Mouse (Mus musculus): ENCODE data around the gene Tbc1d22b.

The Tbc1d22b gene

GRCm38 (mm10) chr17:29549543-29550428, at the start of gene Tbc1d22b, which contains the start of gene Gm17657:
Tbc1d22b (plus strand) TSS chr17:29549785.
Gm17657 (minus strand) TSS chr17:29549638.
- peaks cover 3% of the 10 kb centered on the region; the same call in 1 of the 2 replicates for H3K27me3 ChIP-seq (ENCODE audit: insufficient read depth, low read length)
- peaks cover 28% of the 10 kb centered on the region for H3K4me1 ChIP-seq (replicated peaks; ENCODE audit: low read depth, low read length)
- peak within 1 kb of the TSS; percentile 99 for H3K4me3 ChIP-seq (replicated peaks; ENCODE audit: low read length)
- H3K9me3 ChIP-seq (ENCODE audit: low read length): no peaks in the 10 kb centered on the region
- peaks cover 6% of the 10 kb centered on the region; the same call in 1 of the 2 replicates for H3K36me3 ChIP-seq (ENCODE audit: insufficient read depth, low read length)
- TF ChIP-seq NANOG (IDR thresholded peaks at IDR 0.05; ENCODE audit: borderline replicate concordance, low read length) (no peak), POU5F1 (IDR thresholded peaks at IDR 0.05; ENCODE audit: borderline replicate concordance, low read length) (no peak), CTCF (conservative IDR thresholded peaks at IDR 0.05; ENCODE audit: low read length) (no peak)

- no peak for TF ChIP-seq CTCF (conservative IDR thresholded peaks at IDR 0.05; ENCODE audit: low read length)
- TF ChIP-seq POU5F1 (IDR thresholded peaks at IDR 0.05; ENCODE audit: borderline replicate concordance, low read length): no peak
- TF ChIP-seq NANOG (IDR thresholded peaks at IDR 0.05; ENCODE audit: borderline replicate concordance, low read length): no peak
- peaks cover 2% of the 10 kb centered on the region; the same call in 1 of the 2 replicates for H3K27me3 ChIP-seq (ENCODE audit: insufficient read depth, low read length)
These were observed 49.3 kb upstream of the Tbc1d22b start for GRCm38 (mm10) chr17:29500243-29500740.

GRCm38 (mm10) chr17:29500802-29501469, 48.6 kb upstream of the Tbc1d22b start:
- H3K36me3 ChIP-seq (ENCODE audit: insufficient read depth, low read length): peaks cover 11% of the 10 kb centered on the region
- no peak for TF ChIP-seq CTCF (conservative IDR thresholded peaks at IDR 0.05; ENCODE audit: low read length)
- no peak for TF ChIP-seq POU5F1 (IDR thresholded peaks at IDR 0.05; ENCODE audit: borderline replicate concordance, low read length)
- no peak for TF ChIP-seq NANOG (IDR thresholded peaks at IDR 0.05; ENCODE audit: borderline replicate concordance, low read length)
- H3K4me3 ChIP-seq (replicated peaks; ENCODE audit: low read length): no peak overlapping the region

More at GRCm38 (mm10) chr17:29500243-29500740, 49.3 kb upstream of the Tbc1d22b start:
- Histone ChIP-seq H3K4me3 (replicated peaks; ENCODE audit: low read length) (no peak overlapping the region), H3K4me1 (replicated peaks; ENCODE audit: low read depth, low read length) (peaks cover 70% of the 10 kb centered on the region), H3K36me3 (ENCODE audit: insufficient read depth, low read length) (peaks cover 15% of the 10 kb centered on the region), H3K9me3 (ENCODE audit: low read length) (no peaks in the 10 kb centered on the region)

GRCm38 (mm10) chr17:29502005-29502668, 47.4 kb upstream of the Tbc1d22b start:
- no peak for TF ChIP-seq CTCF (conservative IDR thresholded peaks at IDR 0.05; ENCODE audit: low read length)
- TF ChIP-seq NANOG (IDR thresholded peaks at IDR 0.05; ENCODE audit: borderline replicate concordance, low read length): no peak
- TF ChIP-seq POU5F1 (IDR thresholded peaks at IDR 0.05; ENCODE audit: borderline replicate concordance, low read length): no peak
- Histone ChIP-seq H3K4me3 (replicated peaks; ENCODE audit: low read length) (no peak overlapping the region), H3K36me3 (ENCODE audit: insufficient read depth, low read length) (no peaks in the 10 kb centered on the region), H3K27me3 (ENCODE audit: insufficient read depth, low read length) (peaks cover 2% of the 10 kb centered on the region; the same call in 1 of the 2 replicates), H3K4me1 (replicated peaks; ENCODE audit: low read depth, low read length) (peaks cover 62% of the 10 kb centered on the region), H3K9me3 (ENCODE audit: low read length) (no peaks in the 10 kb centered on the region)

More at GRCm38 (mm10) chr17:29500802-29501469, 48.6 kb upstream of the Tbc1d22b start:
- Histone ChIP-seq H3K27me3 (ENCODE audit: insufficient read depth, low read length) (peaks cover 2% of the 10 kb centered on the region; the same call in 1 of the 2 replicates), H3K9me3 (ENCODE audit: low read length) (no peaks in the 10 kb centered on the region), H3K4me1 (replicated peaks; ENCODE audit: low read depth, low read length) (peaks cover 68% of the 10 kb centered on the region)

DNA sequence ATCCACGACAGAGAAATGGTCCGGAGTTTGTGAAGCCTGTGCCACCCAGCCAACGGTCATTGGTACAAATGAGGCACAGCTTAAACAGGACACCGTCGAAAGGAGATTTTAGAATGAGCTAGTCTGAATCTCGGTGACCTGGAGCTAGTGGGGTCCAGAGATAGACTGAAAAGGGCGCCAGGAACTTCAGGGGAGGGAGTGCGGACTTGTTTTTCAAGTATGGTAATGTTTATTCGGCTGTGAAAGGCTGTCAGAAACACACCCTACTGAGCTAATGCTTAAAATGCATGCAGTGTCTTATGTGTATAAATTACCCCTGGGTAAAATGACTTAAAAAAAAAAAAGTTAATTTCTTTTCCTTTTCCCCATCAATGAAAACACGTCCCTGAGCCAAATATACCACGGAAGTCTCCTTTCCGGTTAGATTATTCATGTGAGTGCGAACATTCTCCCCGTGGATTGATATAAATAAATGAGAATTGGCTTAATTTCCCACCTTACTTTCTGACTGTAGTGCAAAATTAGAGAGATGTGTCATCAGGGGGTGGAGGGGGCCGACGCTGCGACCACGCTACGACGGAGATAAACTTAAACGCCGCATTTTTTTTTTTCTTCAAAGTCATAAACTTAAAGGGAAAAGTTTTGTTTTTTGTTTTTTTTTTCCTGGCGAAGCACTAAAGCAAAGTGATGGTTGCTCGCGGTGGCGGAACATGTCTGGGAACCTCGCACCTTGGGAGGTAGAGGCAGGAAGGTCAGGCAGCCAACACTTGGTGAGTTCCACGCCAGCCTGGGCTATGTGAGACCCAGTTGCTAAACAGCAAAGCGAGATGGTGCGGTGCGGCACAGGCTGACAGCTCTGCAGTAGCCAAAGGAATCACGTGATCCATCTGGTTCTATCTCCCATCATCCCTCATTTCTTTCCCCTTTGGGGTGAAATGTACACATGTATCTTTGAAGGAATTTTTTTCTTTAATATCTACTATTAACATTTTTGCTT, 46.6 kb upstream of the Tbc1d22b start:
- Histone ChIP-seq H3K36me3 (ENCODE audit: insufficient read depth, low read length) (no peaks in the 10 kb centered on the region), H3K4me3 (replicated peaks; ENCODE audit: low read length) (peak overlapping the region; percentile 23; the same call in 1 of the 2 replicates), H3K4me1 (replicated peaks; ENCODE audit: low read depth, low read length) (peaks cover 61% of the 10 kb centered on the region), H3K27me3 (ENCODE audit: insufficient read depth, low read length) (peaks cover 2% of the 10 kb centered on the region; the same call in 1 of the 2 replicates), H3K9me3 (ENCODE audit: low read length) (no peaks in the 10 kb centered on the region)
- TF ChIP-seq NANOG (IDR thresholded peaks at IDR 0.05; ENCODE audit: borderline replicate concordance, low read length): no peak
- no peak for TF ChIP-seq CTCF (conservative IDR thresholded peaks at IDR 0.05; ENCODE audit: low read length)

DNA sequence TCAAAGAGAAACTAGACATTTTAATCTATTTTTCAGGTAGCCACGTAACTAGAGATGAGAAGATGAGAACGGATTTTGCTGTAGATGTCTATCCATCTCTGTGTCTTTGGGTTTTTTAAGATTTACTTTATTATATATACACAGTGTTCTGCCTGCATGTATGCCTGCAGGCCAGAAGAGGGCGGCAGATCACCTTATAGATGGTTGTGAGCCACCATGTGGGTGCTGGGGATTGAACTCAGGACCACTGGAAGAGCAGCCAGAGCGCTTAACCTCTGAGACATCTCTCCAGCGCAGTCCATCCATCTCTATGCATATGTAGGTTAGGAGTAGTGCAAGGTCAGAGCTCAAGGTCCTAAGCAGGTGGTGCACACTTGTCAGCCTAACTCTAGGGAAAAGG, 45.9 kb upstream of the Tbc1d22b start:
- TF ChIP-seq CTCF (conservative IDR thresholded peaks at IDR 0.05; ENCODE audit: low read length): peak; percentile 42
- no peak for TF ChIP-seq NANOG (IDR thresholded peaks at IDR 0.05; ENCODE audit: borderline replicate concordance, low read length)
- Histone ChIP-seq H3K4me3 (replicated peaks; ENCODE audit: low read length) (no peak overlapping the region), H3K27me3 (ENCODE audit: insufficient read depth, low read length) (peaks cover 2% of the 10 kb centered on the region; the same call in 1 of the 2 replicates), H3K4me1 (replicated peaks; ENCODE audit: low read depth, low read length) (peaks cover 59% of the 10 kb centered on the region), H3K36me3 (ENCODE audit: insufficient read depth, low read length) (no peaks in the 10 kb centered on the region), H3K9me3 (ENCODE audit: low read length) (no peaks in the 10 kb centered on the region)

All from E14TG2a.4 (cell line).